8 mouse cellular contexts compared by ENCODE assay signal in genomic region chr5:36948831-36949230, GRCm38 (mm10). TPM values are rescaled to one million over a fixed set of nuclear protein-coding genes. Genes with fewer than 3 reads are reported as not detected.
DNase-seq lines count a peak whose midpoint lies in the region; ATAC-seq and TF ChIP-seq lines count a peak whose summit lies in the region.

No protein-coding gene starts in this region.

- H3K9me3 ChIP-seq in E14TG2a.4 (ENCODE audit: low read length), result peaks cover 3% of the 10 kb centered on the region; the same call in 1 of the 2 replicates
- H3K9me3 ChIP-seq in heart, postnatal 0 days (replicated peaks; ENCODE audit: control insufficient read depth, low read length), result no peaks in the 10 kb centered on the region

- peaks cover 26% of the 10 kb centered on the region for H3K4me1 ChIP-seq in E14TG2a.4 (replicated peaks; ENCODE audit: low read depth, low read length)
- no peaks in the 10 kb centered on the region for H3K4me1 ChIP-seq in heart, postnatal 0 days (ENCODE audit: control insufficient read depth, insufficient read depth)

- no peaks in the 10 kb centered on the region for H3K27me3 ChIP-seq in E14TG2a.4 (ENCODE audit: insufficient read depth, low read length)
- 0 out of 2 replicates have a peak, but pooled peaks cover 4% of the 10 kb centered on the region for H3K27me3 ChIP-seq in heart, postnatal 0 days (ENCODE audit: control insufficient read depth, insufficient read depth, low read length)

- no peak overlapping the region for H3K9ac ChIP-seq in heart, postnatal 0 days (replicated peaks; ENCODE audit: low read depth, low read length)

- 9% methylated on average over 3 of the region's 3 CpGs for WGBS in heart, postnatal 0 days

- peak; percentile 70 to 77 for DNase-seq in adrenal gland, adult 18-20 months (ENCODE audit: low spot score in 2 of 2)
- DNase-seq in embryo, embryonic 11 days, result peak; percentile 86
- peak; percentile 30 for DNase-seq in heart, postnatal 0 days (ENCODE audit: low spot score)
- DNase-seq in layer of hippocampus, postnatal 10 days (ENCODE audit: low spot score in 2 of 2), result peak; percentile 80 to 88
- peak; percentile 89 for DNase-seq in right cerebral cortex, postnatal 14 days
- peak; percentile 37 for DNase-seq in urinary bladder, postnatal 10 days (ENCODE audit: low spot score)

- no peak overlapping the region for H3K27ac ChIP-seq in heart, postnatal 0 days (ENCODE audit: low read depth)

- ATAC-seq in heart, postnatal 0 days (ENCODE audit: insufficient read depth, low read depth), result no peak
- ATAC-seq in megakaryocyte, adult 5-6 weeks (ENCODE audit: poor library complexity, severe bottlenecking), result peak; percentile 69

- no peak for TF ChIP-seq EP300 in heart, postnatal 0 days (IDR thresholded peaks at IDR 0.05; ENCODE audit: low read depth)

- no peak overlapping the region for H3K4me2 ChIP-seq in heart, postnatal 0 days (ENCODE audit: low read depth, low read length)

- TF ChIP-seq CTCF in E14TG2a.4 (conservative IDR thresholded peaks at IDR 0.05; ENCODE audit: low read length), result peak; percentile 78
- TF ChIP-seq CTCF in heart, postnatal 0 days (IDR thresholded peaks at IDR 0.05; ENCODE audit: low read depth), result peak; percentile 90

- H3K36me3 ChIP-seq in E14TG2a.4 (ENCODE audit: insufficient read depth, low read length), result 0 out of 2 replicates have a peak, but pooled peaks cover 4% of the 10 kb centered on the region
- no peaks in the 10 kb centered on the region for H3K36me3 ChIP-seq in heart, postnatal 0 days (replicated peaks; ENCODE audit: control insufficient read depth, insufficient read depth, low read length)

- H3K4me3 ChIP-seq in E14TG2a.4 (replicated peaks; ENCODE audit: low read length), result no peak overlapping the region
- H3K4me3 ChIP-seq in heart, postnatal 0 days (ENCODE audit: low read depth, low read length), result no peak overlapping the region

RNA-seq across cellular contexts. Expression of gene Wfs1, which starts 40.2 kb away (rescaled TPM):
- total RNA-seq in adrenal gland, adult 18-20 months (2021), result 100 to 1,000 TPM in 1 of 2 experiments, 10 to 100 TPM in 1; 28.0 to 133 TPM
- total RNA-seq in heart, postnatal 0 days (2014; rRNA removed; ENCODE audit: low replicate concordance), result 17.6 and 18.3 TPM in 2 replicates
- polyA plus RNA-seq in heart, postnatal 0 days (2015; fragmentation: Nextera tagmentation; extraction: Ambion mirVana), result 14.6 and 14.7 TPM in 2 replicates
- total RNA-seq in layer of hippocampus, postnatal 10 days (2021), result 10 to 100 TPM; 65.9 to 91.7 TPM
- 5.3 and 5.4 TPM in 2 replicates for total RNA-seq in megakaryocyte, adult 5-6 weeks (2015)
- 6.0 and 7.5 TPM in 2 replicates for total RNA-seq in megakaryocyte, adult 5-6 weeks (2017)

Comparison
In these comparisons a context has a peak if more than half of its experiments do, and no peak if none do; other contexts are left out.
1. DNase-seq: peak in every context shown above with its lines; median percentile 89 in right cerebral cortex, postnatal 14 days; 86 in embryo, embryonic 11 days; 84 in layer of hippocampus, postnatal 10 days; 74 in adrenal gland, adult 18-20 months; 37 in urinary bladder, postnatal 10 days; 30 in heart, postnatal 0 days.